Mouse (Mus musculus) thymus, postnatal 25 days (tissue): ENCODE measurements around the gene Vmn2r54.
"Not testable (repeated sequence)": the region's sequence is repeated elsewhere in the genome, so short reads cannot be mapped to it uniquely, and the experiment has no call there.

Experiments
- DNase-seq: peaks from one replicate; pipeline ENCODE4 v3.0.0; 2022

The Vmn2r54 gene

DNA sequence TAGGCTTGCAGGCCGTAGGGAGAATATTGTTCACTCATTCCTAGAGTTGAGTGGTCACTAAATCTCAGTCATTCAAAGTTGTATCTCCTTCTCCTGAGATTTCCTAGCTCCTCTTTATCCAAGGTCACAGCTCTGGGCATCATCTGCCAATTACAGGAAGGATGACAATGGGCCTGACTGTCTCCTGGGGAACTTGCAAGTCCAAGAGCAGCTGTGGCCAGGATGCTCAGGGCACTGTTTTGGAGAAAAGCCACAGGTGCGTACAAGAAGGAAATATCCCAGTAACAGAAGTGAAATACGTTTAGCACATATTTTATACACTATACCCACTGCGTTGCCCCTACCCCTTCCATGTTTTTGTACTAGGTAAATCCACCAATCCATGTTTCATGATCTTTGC, at the start of gene Vmn2r54:
Gene Vmn2r54 (minus strand): TSS at position 101 of the 400 bp plus-strand sequence.
- not testable (repeated sequence) for DNase-seq

DNA sequence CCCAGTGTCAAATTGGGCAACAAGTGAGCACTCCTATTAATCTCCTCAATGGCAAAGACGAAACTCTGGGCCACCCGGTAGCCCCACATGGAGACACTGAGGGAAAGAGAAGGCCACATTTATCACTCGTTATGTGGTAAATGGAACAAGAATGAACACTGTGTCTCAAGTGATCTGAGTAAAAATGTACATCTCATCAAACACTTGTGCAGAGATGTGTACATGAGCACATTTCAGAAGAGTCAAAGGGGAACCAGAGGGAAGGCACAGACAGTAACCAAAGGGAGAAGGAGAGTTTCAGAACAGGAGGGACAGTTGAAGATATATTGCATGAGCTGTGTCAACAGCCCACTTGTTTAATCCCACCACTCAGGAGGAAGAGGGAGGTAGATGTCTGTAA, 44.8 kb upstream of the Vmn2r54 start, which contains the start of gene Vmn2r55:
Gene Vmn2r55 (minus strand): TSS at position 101 of the 400 bp plus-strand sequence.
- not testable (repeated sequence) for DNase-seq

DNA sequence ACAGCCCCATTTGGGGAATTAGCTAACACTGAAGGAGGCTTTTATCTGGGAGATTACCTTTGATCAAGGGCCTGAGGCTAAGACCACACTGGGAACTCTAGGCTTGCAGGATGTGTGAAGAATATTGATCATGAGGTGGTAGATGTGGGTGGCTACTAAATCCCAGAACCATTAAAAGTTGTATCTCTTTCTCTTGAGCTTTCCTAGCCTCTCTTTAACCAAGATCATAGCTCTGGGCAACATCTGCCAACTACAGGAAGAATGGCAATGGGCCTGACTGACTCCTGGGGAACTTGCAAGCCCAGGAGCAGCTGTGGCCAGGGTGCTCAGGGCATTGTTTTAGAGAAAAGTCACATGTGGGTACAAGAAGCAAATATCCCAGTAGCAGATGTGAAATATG, 31.4 kb downstream of the Vmn2r54 start, which contains the start of gene Vmn2r53:
Gene Vmn2r53 (minus strand): TSS at position 101 of the 400 bp plus-strand sequence.
- no peak for DNase-seq
